Mouse (Mus musculus) forebrain, embryonic 11.5 days (tissue): ENCODE data around the gene Cdk10. TPM values are rescaled to one million over a fixed set of nuclear protein-coding genes. Genes with fewer than 3 reads are reported as not detected.

ENCODE experiments used
- ATAC-seq: fragments of 200-750 bp; cut with Nextera tagmentation; replicated peaks from 2 replicates; pipeline ENCODE4 v1.8.0; 2017; ENCODE audit warnings: moderate TSS enrichment; ENCODE audit not compliant: low FRiP score
- DNase-seq: peaks from one replicate; pipeline ENCODE4 v3.0.0-alpha.2; 2017; ENCODE audit warnings: low spot score
- H3K27ac ChIP-seq: fragments of 300-500 bp; sonication (generic); 2 replicates; pipeline ENCODE4 v1.5.1; 2014; ENCODE audit warnings: low read depth, low read length
- H3K27me3 ChIP-seq: fragments of 300-500 bp; sonication (generic); 2 replicates; pipeline ENCODE4 v1.6.1; 2014; ENCODE audit warnings: mild to moderate bottlenecking, low read length, mixed read lengths; ENCODE audit not compliant: control insufficient read depth, insufficient read depth
- H3K36me3 ChIP-seq: fragments of 300-500 bp; sonication (generic); 2 replicates; pipeline ENCODE4 v1.6.1; 2014; ENCODE audit warnings: mild to moderate bottlenecking, low read length, moderate library complexity, mixed read lengths; ENCODE audit not compliant: control insufficient read depth, insufficient read depth
- H3K4me1 ChIP-seq: fragments of 300-500 bp; sonication (generic); replicated peaks from 2 replicates; pipeline ENCODE4 v1.6.1; 2014; ENCODE audit warnings: low read length, mixed read lengths; ENCODE audit not compliant: control insufficient read depth, insufficient read depth
- H3K4me2 ChIP-seq: fragments of 300-500 bp; sonication (generic); 2 replicates; pipeline ENCODE4 v1.6.1; 2014; ENCODE audit warnings: low read depth, mild to moderate bottlenecking, low read length, moderate library complexity, mixed read lengths; ENCODE audit not compliant: severe bottlenecking
- H3K4me3 ChIP-seq: fragments of 300-500 bp; sonication (generic); 2 replicates; pipeline ENCODE4 v1.5.1; 2014; ENCODE audit warnings: low read depth, low read length
- H3K9ac ChIP-seq: fragments of 300-500 bp; sonication (generic); 2 replicates; pipeline ENCODE4 v1.6.1; 2014; ENCODE audit warnings: low read length
- H3K9me3 ChIP-seq: fragments of 300-500 bp; sonication (generic); 2 replicates; pipeline ENCODE4 v1.6.1; 2016; ENCODE audit warnings: low read length, mixed read lengths; ENCODE audit not compliant: control insufficient read depth
- WGBS: fragments of 180-500 bp; shearing (Covaris S2); extraction: QIAGEN DNeasy Blood & Tissue Kit; methylation state at CpG from one replicate; pipeline ENCODE4 v1.1.7; 2014; 5-methylcytosine and 5-hydroxymethylcytosine counted together
- polyA plus RNA-seq: library from polyadenylated mRNA; unstranded; fragments of >200 nt; fragmentation: Nextera tagmentation; extraction: Ambion mirVana; gene quantifications from 2 replicates; pipeline ENCODE4 v1.2.1, GENCODE M21; 2014

Cdk10 gene
- polyA plus RNA-seq, 1 experiment from 2014 or later: 36.0 TPM

GRCm38 (mm10) chr8:123271147-123271546, 46.5 kb downstream of the Cdk10 start:
- H3K36me3 ChIP-seq: no peaks in the 10 kb centered on the region; the same call in 1 of the 2 replicates
- no peak for DNase-seq
- ATAC-seq: no peak

DNA sequence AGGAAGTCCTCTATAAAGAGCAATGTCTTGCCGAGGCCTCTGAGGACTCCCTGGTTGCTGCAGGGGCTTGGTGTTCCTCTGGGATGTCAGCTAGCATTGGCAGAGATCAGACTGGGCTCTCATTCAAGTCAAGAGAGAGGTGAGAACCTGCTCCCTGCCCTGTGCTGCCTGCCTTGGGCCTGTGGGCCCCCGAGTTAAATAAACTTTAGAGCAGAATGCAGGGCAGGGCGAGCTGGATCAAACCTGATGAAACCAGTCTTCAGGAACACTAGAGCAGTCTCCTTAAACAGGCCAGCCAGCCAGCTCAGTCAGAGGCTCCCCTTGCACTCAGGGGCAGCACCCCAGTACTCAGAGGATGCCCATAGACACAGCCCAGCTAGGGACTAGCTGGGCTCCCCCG, 47.3 kb downstream of the Cdk10 start:
- Histone ChIP-seq H3K27ac (no peak overlapping the region), H3K9me3 (no peaks in the 10 kb centered on the region), H3K36me3 (no peaks in the 10 kb centered on the region; the same call in 1 of the 2 replicates), H3K9ac (no peak overlapping the region), H3K4me3 (no peak overlapping the region), H3K4me2 (no peak overlapping the region), H3K4me1 (no peaks in the 10 kb centered on the region), H3K27me3 (no peaks in the 10 kb centered on the region)
- DNase-seq (no peak), ATAC-seq (no peak)
- 87% methylated on average over 4 of the region's 4 CpGs for WGBS

More at GRCm38 (mm10) chr8:123271147-123271546, 46.5 kb downstream of the Cdk10 start:
- Histone ChIP-seq H3K9me3 (no peaks in the 10 kb centered on the region), H3K4me3 (no peak overlapping the region), H3K27me3 (no peaks in the 10 kb centered on the region), H3K9ac (no peak overlapping the region), H3K4me1 (no peaks in the 10 kb centered on the region), H3K4me2 (no peak overlapping the region), H3K27ac (no peak overlapping the region)
- WGBS: 90% methylated on average over 10 of the region's 10 CpGs

DNA sequence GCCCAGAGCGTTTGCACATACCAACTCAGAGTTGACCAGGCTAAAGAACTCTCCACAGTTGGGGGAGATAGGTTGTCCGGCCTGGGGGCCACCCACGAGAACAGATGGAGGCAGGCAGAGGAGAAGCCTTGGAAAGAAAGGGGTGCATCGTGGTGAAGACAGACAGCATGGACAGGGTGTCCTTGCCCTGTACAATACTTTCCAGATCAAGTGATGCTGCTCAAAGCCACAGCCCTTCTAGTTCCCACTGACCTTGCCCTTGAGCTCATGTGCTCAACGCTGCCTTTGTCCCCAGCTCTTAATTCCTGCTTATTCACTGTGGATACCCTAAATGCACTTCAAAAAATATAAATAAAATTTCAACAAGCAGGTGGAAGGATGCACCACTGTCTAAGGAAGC, 49.8 kb downstream of the Cdk10 start:
- H3K4me2 ChIP-seq: no peak overlapping the region
- no peak for DNase-seq
- H3K9me3 ChIP-seq: no peaks in the 10 kb centered on the region
- H3K27ac ChIP-seq: no peak overlapping the region
- ATAC-seq: no peak
- no peaks in the 10 kb centered on the region for H3K27me3 ChIP-seq
- H3K4me1 ChIP-seq: no peaks in the 10 kb centered on the region
- WGBS: 87% methylated on average over 5 of the region's 5 CpGs
- no peak overlapping the region for H3K4me3 ChIP-seq
- H3K36me3 ChIP-seq: no peaks in the 10 kb centered on the region; the same call in 1 of the 2 replicates
- no peak overlapping the region for H3K9ac ChIP-seq

GRCm38 (mm10) chr8:123275096-123275495, 50.5 kb downstream of the Cdk10 start:
- Histone ChIP-seq H3K4me1 (no peaks in the 10 kb centered on the region), H3K27ac (no peak overlapping the region), H3K4me2 (no peak overlapping the region), H3K4me3 (no peak overlapping the region), H3K36me3 (no peaks in the 10 kb centered on the region), H3K27me3 (no peaks in the 10 kb centered on the region), H3K9me3 (no peaks in the 10 kb centered on the region), H3K9ac (no peak overlapping the region)
- 96% methylated on average over 12 of the region's 12 CpGs for WGBS
- DNase-seq: no peak
- no peak for ATAC-seq

- WGBS: 81% methylated on average over 7 of the region's 7 CpGs
- Histone ChIP-seq H3K27ac (no peak overlapping the region), H3K4me1 (no peaks in the 10 kb centered on the region), H3K4me3 (no peak overlapping the region), H3K4me2 (no peak overlapping the region), H3K9me3 (no peaks in the 10 kb centered on the region), H3K27me3 (no peaks in the 10 kb centered on the region), H3K9ac (no peak overlapping the region), H3K36me3 (no peaks in the 10 kb centered on the region; the same call in 1 of the 2 replicates)
- ATAC-seq: no peak
- DNase-seq: no peak
Observed at GRCm38 (mm10) chr8:123278445-123278844, 53.8 kb downstream of the Cdk10 start.

GRCm38 (mm10) chr8:123279828-123280227, 55.2 kb downstream of the Cdk10 start:
- Histone ChIP-seq H3K9me3 (no peaks in the 10 kb centered on the region), H3K36me3 (no peaks in the 10 kb centered on the region; the same call in 1 of the 2 replicates), H3K27ac (no peak overlapping the region), H3K9ac (no peak overlapping the region), H3K4me3 (no peak overlapping the region), H3K4me2 (no peak overlapping the region), H3K4me1 (no peaks in the 10 kb centered on the region), H3K27me3 (no peaks in the 10 kb centered on the region)
- WGBS: 95% methylated on average over 4 of the region's 4 CpGs
- DNase-seq (no peak), ATAC-seq (no peak)

GRCm38 (mm10) chr8:123280302-123281094, 55.9 kb downstream of the Cdk10 start:
- no peak overlapping the region for H3K9ac ChIP-seq
- DNase-seq (no peak), ATAC-seq (no peak)
- H3K4me3 ChIP-seq: no peak overlapping the region
- H3K4me1 ChIP-seq: no peaks in the 10 kb centered on the region
- H3K4me2 ChIP-seq: no peak overlapping the region
- H3K9me3 ChIP-seq: no peaks in the 10 kb centered on the region
- no peak overlapping the region for H3K27ac ChIP-seq
- no peaks in the 10 kb centered on the region; the same call in 1 of the 2 replicates for H3K36me3 ChIP-seq
- H3K27me3 ChIP-seq: no peaks in the 10 kb centered on the region
- WGBS: 87% methylated on average over 13 of the region's 13 CpGs
